Mouse (Mus musculus) hematopoietic stem cell, adult 5-6 weeks (primary cell): ENCODE data around the gene Tor4a. TPM values are rescaled to one million over a fixed set of nuclear protein-coding genes. Genes with fewer than 3 reads are reported as not detected.

Experiments used
- ATAC-seq, 2 experiments: fragments of 125-278 bp in 1 of 2; replicated peaks in 1 of 2; 2 replicates each; pipeline ENCODE4 v1.8.0; 2016 to 2017; ENCODE audit warnings: inconsistent platforms in 2 of 2, mild to moderate bottlenecking in 2 of 2, moderate number of reproducible peaks in 2 of 2, low read depth in 1 of 2, moderate TSS enrichment in 1 of 2; ENCODE audit not compliant: low FRiP score in 2 of 2, poor library complexity in 2 of 2, severe bottlenecking in 2 of 2, insufficient read depth in 1 of 2, low TSS enrichment in 1 of 2
- total RNA-seq: library from RNA; stranded (forward); fragments of 172-1452, 232-1000 nt; gene quantifications from 2 replicates; pipeline ENCODE4 v1.2.3, GENCODE M21; 2017

The Tor4a gene
- total RNA-seq, 1 experiment from 2014 or later = 30.0 TPM

GRCm38 (mm10) chr2:25178285-25178972, 18.3 kb downstream of the Tor4a start:
- no peak for ATAC-seq

DNA sequence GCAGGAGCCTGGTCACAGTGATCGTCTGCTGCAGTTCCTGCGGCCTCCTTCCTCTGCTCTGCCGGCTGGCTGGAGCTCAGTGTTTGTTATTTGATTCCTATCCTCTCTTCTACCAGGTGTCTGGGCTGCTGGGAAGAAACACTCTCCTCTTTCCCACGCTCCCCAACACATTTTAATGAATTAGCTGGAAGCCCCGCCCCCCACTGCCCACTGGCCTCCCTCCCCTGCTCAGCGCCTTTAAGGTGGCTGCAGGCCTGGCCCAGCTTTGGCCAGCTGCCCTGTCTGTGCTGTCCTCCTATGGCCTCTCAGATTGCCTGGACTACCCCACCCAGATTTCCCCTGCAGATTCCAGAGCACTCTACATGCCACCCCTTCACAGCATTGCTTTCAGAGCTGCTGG, 19.0 kb downstream of the Tor4a start:
- ATAC-seq = no peak

DNA sequence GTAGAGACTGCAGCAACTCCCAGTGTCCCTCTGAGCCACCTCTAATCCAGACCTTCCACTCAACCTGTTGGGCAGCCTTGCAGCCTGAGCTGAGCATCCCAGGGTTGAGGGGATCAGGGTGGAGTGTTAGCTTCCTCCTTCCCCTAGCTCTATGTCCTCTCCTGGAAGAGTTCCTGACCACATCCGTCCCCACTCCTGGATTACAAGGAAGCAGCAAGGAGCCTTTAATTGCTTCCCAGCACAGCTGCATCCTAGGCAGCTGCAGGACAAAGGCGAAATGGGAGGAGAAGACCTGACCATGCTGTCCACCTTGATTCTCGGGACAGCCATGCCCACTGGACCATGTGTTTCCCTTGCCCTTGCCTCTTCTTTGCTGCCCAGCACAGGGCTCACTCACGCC, 19.6 kb downstream of the Tor4a start:
- no peak for ATAC-seq

GRCm38 (mm10) chr2:25176573-25176972, 20.1 kb downstream of the Tor4a start:
- ATAC-seq = no peak

DNA sequence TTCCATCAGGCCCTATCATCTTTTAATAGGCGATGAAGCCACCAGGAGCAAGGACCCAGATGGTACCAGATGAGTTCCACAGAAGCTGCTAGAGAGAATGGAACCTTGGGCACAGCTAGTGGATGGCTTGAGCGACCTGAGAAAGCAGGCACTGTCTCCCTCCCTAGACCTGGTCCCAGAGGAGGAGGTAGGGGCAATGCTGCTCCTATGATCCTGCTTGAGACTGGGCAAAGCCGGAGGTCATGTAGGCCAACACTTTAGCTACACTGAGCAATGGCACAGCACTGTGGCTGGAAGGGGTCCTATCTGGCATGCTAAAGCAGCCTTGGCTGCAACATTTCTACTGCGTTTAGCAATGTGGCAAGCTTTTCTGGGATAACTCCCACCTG, 21.0 kb downstream of the Tor4a start:
- ATAC-seq = no peak

DNA sequence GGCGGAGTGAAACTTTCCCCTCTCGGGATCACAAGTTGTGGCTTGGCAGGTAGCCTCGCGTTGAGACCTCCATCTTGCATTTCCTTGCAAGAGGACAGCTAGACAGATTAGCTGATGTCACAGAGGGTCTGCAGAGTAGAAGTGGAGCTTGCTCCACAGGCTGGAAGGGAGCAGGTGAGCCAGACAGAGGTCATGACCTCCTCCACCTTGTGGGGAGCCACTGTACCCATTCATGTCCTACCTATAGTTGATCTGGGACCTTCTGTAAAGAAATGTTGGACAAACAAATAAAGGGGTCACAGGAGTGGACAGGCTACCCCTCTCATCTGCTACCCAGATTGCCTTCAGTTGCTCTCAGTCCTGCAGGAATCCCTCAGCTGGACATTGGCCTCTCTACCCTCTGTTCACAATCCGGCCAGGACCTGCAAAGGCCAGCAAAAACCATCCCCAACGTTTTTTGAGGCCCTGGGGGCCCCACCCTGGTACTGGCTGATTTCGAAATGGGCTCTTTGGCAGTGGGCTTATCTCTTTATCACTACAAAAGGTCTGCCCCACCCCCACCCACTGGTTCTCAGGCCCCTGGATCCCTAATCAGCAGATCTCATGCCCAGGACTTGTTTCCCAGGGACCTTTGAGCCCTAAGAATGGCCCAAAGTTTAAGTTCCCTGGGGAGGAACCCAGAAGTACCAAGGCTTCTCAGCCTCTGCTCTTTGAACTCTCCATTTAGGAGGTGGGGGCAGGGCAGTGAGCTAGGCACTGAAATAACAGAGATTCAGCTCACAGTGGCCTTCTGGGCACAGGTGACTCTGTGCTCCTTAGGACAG, 21.6 kb downstream of the Tor4a start:
- no peak for ATAC-seq

- ATAC-seq = no peak
Measured at GRCm38 (mm10) chr2:25173821-25174220, 22.9 kb downstream of the Tor4a start.

DNA sequence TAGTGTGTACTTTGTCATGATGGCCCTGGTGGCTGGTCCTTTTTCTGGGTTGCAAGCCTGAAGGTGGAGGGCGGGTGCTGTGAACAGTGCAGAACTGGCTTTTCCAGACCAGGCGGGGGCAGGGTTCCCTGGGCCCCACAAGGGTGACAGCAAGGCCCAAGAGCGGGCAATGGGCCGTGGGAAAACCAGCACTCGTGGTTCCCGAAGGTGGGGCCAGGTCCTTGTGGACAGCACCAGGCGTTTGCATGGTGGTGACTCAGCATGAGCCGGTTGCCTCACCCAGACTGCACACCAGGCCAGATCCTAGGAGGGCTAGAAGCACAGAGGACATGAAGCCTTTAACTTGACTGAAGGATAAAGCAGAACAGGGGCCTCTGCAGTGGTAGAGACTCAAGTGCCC, 24.1 kb downstream of the Tor4a start:
- ATAC-seq = peak in 1 of 2 experiments; percentile 33; a peak in 2 of 4 replicates

DNA sequence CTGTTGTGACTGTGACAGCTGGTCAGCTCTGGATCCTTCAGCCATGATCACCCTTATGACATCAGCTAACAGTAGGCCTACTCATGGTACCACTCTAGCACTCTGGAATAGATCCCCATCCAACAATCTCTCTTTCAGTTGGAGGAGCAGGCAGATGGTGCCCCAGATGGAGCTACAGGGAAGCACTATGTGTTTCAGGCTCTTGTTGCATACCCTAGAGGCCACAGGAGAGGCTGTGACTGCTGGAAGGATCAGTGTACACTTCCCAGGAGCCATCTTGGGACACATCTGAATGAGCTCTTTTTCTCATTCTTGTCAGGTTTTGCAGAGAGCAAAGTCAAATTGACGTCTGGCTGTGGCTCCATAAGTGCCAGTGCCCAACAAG, 24.9 kb downstream of the Tor4a start:
- ATAC-seq = no peak

- ATAC-seq = no peak
Measured at GRCm38 (mm10) chr2:25171101-25171768, 25.5 kb downstream of the Tor4a start.

DNA sequence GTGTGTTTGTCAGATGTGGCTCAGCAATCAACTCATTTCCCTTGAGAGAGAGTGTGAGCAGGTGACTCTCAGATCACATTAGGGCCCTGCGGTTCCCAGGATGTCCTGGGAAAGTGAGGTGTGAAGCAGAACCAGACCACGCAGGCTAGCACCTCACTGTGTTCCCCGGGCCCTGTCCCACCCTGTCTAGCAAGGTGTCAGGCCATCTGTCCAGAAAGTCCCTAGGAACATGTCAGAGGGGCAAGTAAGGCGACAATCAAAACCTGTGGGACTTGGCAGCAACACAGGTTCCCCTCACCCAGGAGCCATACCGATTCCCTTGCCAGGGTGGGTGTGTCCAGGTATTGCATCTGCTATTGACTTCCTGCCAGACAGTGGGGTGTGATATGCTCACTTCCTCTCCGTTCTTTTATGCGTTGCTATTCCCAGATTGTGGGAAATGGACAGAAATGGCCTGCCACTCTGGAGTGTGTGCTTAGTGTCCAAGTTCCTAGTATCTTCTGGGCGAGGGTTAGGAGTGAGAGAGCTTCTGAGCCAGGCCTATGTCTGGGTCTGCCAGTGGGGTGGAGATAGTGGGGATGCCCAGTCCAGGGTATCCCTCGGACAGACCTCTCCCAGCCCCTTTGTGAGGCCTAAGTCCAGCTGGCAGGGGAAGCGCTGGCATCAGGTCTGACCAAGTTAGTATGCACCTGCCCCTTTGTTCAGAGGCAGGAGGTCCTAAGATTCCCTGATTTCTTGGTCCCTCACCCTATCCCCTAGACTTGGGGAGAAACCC, 26.2 kb downstream of the Tor4a start:
- 0 out of 4 replicates have a peak, but pooled peaks of 1 of the 2 experiments have one; percentile 13 for ATAC-seq

DNA sequence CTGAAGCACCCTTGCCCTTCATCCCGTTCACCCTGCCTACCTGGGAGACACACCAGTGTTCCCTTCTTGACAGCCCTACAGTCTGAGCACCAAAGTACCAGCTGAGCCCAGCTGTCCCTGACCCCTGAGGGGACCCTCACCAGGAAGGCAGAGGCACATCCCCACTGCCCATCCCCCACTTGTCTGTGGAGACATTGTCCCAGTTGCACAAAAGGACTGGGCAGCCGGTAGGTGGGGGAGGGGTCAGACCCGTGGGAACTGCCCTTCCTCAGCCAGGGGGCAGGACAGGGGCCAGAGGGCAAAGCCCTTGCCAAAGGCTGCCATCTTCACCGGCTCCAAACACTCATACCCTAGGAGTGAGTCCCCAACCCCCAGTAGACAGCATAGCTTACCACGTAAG, 26.9 kb downstream of the Tor4a start:
- ATAC-seq = no peak

DNA sequence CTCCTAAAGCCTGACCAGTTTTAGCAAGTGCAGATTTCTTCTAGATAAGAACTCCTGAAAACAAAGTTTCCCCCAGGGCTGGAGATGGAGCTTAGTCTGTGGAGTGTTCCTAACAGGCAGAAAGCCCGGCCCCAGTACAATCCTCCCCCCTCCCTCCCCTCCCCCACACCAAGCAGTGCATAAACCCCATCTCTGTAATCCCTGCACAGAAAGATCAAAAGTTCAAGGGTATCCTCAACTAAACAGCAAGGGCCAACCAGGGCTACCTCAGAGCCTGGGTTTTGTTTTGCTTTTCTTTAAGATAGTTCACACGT, 28.1 kb downstream of the Tor4a start:
- no peak for ATAC-seq

DNA sequence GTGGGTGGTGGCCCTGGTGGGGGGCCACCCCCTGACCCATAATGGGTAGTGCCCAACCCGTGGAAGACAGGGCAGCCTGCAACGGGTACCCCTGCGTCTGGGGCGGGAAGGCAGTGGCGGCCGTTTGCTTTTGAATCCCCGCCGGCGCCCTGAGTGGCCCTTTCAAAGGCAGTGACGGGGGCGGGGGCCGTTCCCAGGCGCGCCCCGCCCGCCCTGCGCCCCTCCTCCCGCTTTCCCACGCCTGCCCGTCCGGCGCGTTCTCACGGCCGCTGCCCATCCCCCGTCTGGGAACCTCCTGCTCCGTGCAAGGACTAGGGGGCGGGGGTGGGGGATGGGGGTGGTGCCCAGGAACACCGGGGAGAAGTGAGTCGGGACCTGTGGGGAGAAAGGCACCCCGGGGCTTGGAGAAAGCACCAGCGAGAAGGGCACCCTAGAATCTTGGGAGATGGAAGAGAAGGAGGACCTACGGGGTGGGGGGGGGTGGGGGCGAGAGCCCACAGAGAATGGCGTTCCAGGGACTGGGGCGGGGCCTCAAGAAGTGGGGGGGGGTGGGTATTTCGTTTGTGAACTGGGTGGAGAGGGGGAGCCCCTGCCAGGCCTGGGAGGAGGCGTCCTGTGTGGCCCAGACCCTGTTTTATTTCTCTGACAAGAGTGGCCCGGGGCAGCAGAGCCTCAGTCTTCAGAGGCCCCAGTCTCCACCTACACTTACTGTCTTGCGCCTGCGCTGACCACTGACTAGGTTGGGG, 28.6 kb downstream of the Tor4a start:
- ATAC-seq = no peak

DNA sequence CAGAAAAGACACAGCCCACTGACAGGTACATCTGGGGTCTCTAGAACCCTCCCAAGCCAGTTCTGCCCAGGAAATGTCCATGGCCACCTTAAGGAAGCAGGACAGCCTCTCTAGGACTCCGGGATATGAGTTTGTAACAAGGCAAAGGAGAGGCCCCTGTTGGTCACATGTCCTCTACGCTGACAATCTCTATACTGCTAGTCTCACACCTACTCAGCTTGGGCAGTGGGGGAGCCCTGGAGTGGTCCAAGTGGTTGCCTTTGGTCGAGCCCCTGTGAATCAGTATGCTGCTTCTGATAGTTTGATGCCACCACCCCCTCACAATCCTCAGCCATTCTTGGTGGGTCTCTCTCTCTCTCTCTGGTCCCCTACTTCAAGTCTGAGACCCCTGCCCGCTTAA, 29.2 kb downstream of the Tor4a start:
- no peak for ATAC-seq

DNA sequence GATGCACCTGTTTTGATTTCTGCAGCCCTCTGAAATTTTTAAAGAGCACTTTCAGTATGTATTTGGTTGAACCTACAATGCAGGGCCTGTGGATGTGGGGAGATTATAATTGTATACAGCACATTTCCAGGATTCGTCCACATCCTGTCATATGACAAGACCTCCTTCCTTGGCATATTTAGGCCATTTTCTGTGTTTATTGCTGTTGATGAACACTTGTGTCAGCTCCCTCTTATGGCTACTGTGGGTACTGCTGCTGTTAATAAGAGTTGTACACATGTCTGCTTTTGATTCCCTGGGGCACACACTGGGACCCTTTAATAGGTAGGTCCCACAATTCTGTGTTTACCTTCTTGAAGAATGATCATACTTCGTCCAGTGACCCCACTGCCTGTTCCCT, 39.0 kb downstream of the Tor4a start:
- peak; percentile 53 to 60; a peak in 3 of 4 replicates for ATAC-seq

DNA sequence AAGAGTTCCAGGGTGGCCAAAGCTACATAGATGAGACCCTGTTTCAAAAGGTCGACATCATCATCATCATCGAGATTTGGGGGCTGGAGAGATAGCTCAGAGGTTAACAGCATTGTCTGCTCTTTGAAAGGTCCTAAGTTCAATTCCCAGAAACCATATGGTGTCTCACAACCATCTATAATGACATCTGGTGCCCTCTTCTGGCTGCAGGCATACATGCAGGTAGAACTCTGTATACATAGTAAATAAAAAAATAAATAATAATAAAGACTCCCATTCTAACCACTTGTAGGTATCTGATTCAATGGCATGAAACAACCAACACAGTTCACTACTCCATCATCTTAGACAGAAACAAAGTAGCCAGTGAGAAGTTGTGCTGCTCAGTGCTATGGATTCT, 39.7 kb downstream of the Tor4a start:
- ATAC-seq = no peak
